Mouse (Mus musculus) MEL (cell line): Measurements from ENCODE around the gene Dtx4. TPM values are rescaled to one million over a fixed set of nuclear protein-coding genes. Genes with fewer than 3 reads are reported as not detected.

Source experiments
- DNase-seq: peaks from one replicate; pipeline ENCODE4 v3.0.0; 2011; ENCODE audit warnings: low read depth, low spot score
- H3K27ac ChIP-seq: 2 replicates; pipeline ENCODE4 v1.5.1; 2012; ENCODE audit warnings: low read depth, mild to moderate bottlenecking, control low read depth, low read length, moderate library complexity; ENCODE audit not compliant: control insufficient read depth
- H3K27me3 ChIP-seq, 2 experiments: fragments of 150-350 bp in 1 of 2; sonication (generic) in 1 of 2; 2 replicates each; pipeline ENCODE4 v1.6.1; 2012; ENCODE audit warnings: low read length in 2 of 2, mild to moderate bottlenecking in 2 of 2, improper control_type of control experiment in 1 of 2, moderate library complexity in 1 of 2; ENCODE audit not compliant: insufficient read depth in 2 of 2, control insufficient read depth in 1 of 2
- H3K36me3 ChIP-seq, 2 experiments: 2 replicates each; pipeline ENCODE4 v1.6.1; 2012 to 2014; ENCODE audit warnings: low read length in 2 of 2, improper control_type of control experiment in 1 of 2, inconsistent platforms in 1 of 2, mild to moderate bottlenecking in 1 of 2; ENCODE audit not compliant: insufficient read depth in 2 of 2, control insufficient read depth in 1 of 2
- H3K4me1 ChIP-seq, 2 experiments: fragments of 150-350 bp in 1 of 2; sonication (generic) in 1 of 2; 2 replicates each; pipeline ENCODE4 v1.6.1; 2012; ENCODE audit warnings: low read length in 2 of 2, improper control_type of control experiment in 1 of 2, mild to moderate bottlenecking in 1 of 2; ENCODE audit not compliant: insufficient read depth in 2 of 2, control insufficient read depth in 1 of 2
- H3K4me3 ChIP-seq, 2 experiments: fragments of 150-350 bp in 1 of 2; sonication (generic) in 1 of 2; 2 replicates each; pipeline ENCODE4 v1.5.1; 2012; ENCODE audit warnings: low read depth in 2 of 2, low read length in 2 of 2, mild to moderate bottlenecking in 2 of 2, moderate library complexity in 2 of 2, control low read depth in 1 of 2, improper control_type of control experiment in 1 of 2; ENCODE audit not compliant: control insufficient read depth in 1 of 2, insufficient read depth in 1 of 2
- H3K79me2 ChIP-seq: 2 replicates; pipeline ENCODE4 v1.6.1; 2012; ENCODE audit warnings: mild to moderate bottlenecking, low read length, moderate library complexity; ENCODE audit not compliant: control insufficient read depth, poor library complexity, insufficient read depth
- H3K9ac ChIP-seq: 2 replicates; pipeline ENCODE4 v1.6.1; 2012; ENCODE audit warnings: low read depth, mild to moderate bottlenecking, control low read depth, low read length, moderate library complexity; ENCODE audit not compliant: control insufficient read depth, poor library complexity, severe bottlenecking
- H3K9me3 ChIP-seq: fragments of 150-350 bp; sonication (generic); replicated peaks from 2 replicates; pipeline ENCODE4 v1.6.1; 2012; ENCODE audit warnings: mild to moderate bottlenecking, low read length, improper control_type of control experiment, moderate library complexity; ENCODE audit not compliant: insufficient read depth
- CTCF ChIP-seq, 3 experiments: IDR thresholded peaks in 2 of 3; conservative IDR thresholded peaks in 1 of 3; 2 replicates each; pipeline ENCODE4 v1.5.1; 2011 to 2012; ENCODE audit warnings: low read length in 3 of 3, low read depth in 2 of 3, mild to moderate bottlenecking in 2 of 3, improper control_type of control experiment in 1 of 3, inconsistent platforms in 1 of 3, mixed read lengths in 1 of 3, moderate library complexity in 1 of 3; ENCODE audit not compliant: control insufficient read depth in 1 of 3, insufficient read depth in 1 of 3, poor library complexity in 1 of 3, severe bottlenecking in 1 of 3
- GABPA ChIP-seq: IDR thresholded peaks from 2 replicates; pipeline ENCODE4 v1.6.1; 2012; ENCODE audit warnings: low read depth, mild to moderate bottlenecking, inconsistent platforms, low read length, improper control_type of control experiment, moderate library complexity
- GATA1 ChIP-seq: IDR thresholded peaks from 2 replicates; pipeline ENCODE4 v1.6.1; 2011; ENCODE audit warnings: low read depth, low read length, improper control_type of control experiment
- HCFC1 ChIP-seq: IDR thresholded peaks from 2 replicates; pipeline ENCODE4 v1.6.1; 2012; ENCODE audit warnings: low read depth, mild to moderate bottlenecking, inconsistent platforms, low read length, improper control_type of control experiment, moderate library complexity
- MAX ChIP-seq: IDR thresholded peaks from 2 replicates; pipeline ENCODE4 v1.6.1; 2011; ENCODE audit warnings: low read length, improper control_type of control experiment
- NRF1 ChIP-seq: IDR thresholded peaks from 2 replicates; pipeline ENCODE4 v1.6.1; 2014; ENCODE audit warnings: low read depth, mild to moderate bottlenecking, inconsistent platforms, low read length, improper control_type of control experiment, moderate library complexity; ENCODE audit not compliant: poor library complexity, insufficient read depth, severe bottlenecking
- POLR2AphosphoS2 ChIP-seq: IDR thresholded peaks from 2 replicates; pipeline ENCODE4 v1.6.1; 2011; ENCODE audit warnings: low read length, improper control_type of control experiment
- POLR2AphosphoS5 ChIP-seq: IDR thresholded peaks from 2 replicates; pipeline ENCODE4 v1.6.1; 2012; ENCODE audit warnings: low read depth, borderline replicate concordance, mild to moderate bottlenecking, inconsistent platforms, low read length, moderate library complexity, mixed read lengths
- RAD21 ChIP-seq: IDR thresholded peaks from 2 replicates; pipeline ENCODE4 v1.6.1; 2011; ENCODE audit warnings: mild to moderate bottlenecking, low read depth, low read length, improper control_type of control experiment
- SIN3A ChIP-seq: IDR thresholded peaks from 2 replicates; pipeline ENCODE4 v1.6.1; 2012; ENCODE audit warnings: low read length, improper control_type of control experiment, inconsistent platforms
- SMC3 ChIP-seq: IDR thresholded peaks from 2 replicates; pipeline ENCODE4 v1.6.1; 2011; ENCODE audit warnings: low read depth, low read length, improper control_type of control experiment
- TBP ChIP-seq: IDR thresholded peaks from 2 replicates; pipeline ENCODE4 v1.8.0; 2011; ENCODE audit warnings: low read depth, low read length, improper control_type of control experiment
- ZC3H11A ChIP-seq: IDR thresholded peaks from 2 replicates; pipeline ENCODE4 v1.6.1; 2012; ENCODE audit warnings: low read depth, mild to moderate bottlenecking, inconsistent platforms, low read length, improper control_type of control experiment
- ZKSCAN1 ChIP-seq: IDR thresholded peaks from 2 replicates; pipeline ENCODE4 v1.6.1; 2012; ENCODE audit warnings: low read depth, mild to moderate bottlenecking, inconsistent platforms, low read length, improper control_type of control experiment, moderate library complexity
- ZMIZ1 ChIP-seq: IDR thresholded peaks from 2 replicates; pipeline ENCODE4 v1.6.1; 2012; ENCODE audit warnings: low read depth, mild to moderate bottlenecking, inconsistent platforms, low read length, improper control_type of control experiment, moderate library complexity
- polyA plus RNA-seq, 2 experiments: library from polyadenylated mRNA; stranded (reverse) in 1 of 2; unstranded in 1 of 2; fragments of >175 nt in 1 of 2; fragments of >200 nt in 1 of 2; gene quantifications; 2 replicates each; pipeline versions ENCODE4 v1.2.1 to v1.2.4; 2012; ENCODE audit warnings: low replicate concordance in 2 of 2, low read depth in 1 of 2; ENCODE audit not compliant: insufficient read length in 2 of 2, insufficient read depth in 1 of 2, missing spikeins in 1 of 2
- total RNA-seq: library from RNA; depleted of rRNA; stranded (reverse); fragments of 300-350 nt; gene quantifications from 2 replicates; pipeline ENCODE4 v1.2.3, GENCODE M21; 2012

Dtx4 gene
- total and polyA plus RNA-seq, 3 experiments: 2.2 to 8.8 TPM; not detected in 1

DNA sequence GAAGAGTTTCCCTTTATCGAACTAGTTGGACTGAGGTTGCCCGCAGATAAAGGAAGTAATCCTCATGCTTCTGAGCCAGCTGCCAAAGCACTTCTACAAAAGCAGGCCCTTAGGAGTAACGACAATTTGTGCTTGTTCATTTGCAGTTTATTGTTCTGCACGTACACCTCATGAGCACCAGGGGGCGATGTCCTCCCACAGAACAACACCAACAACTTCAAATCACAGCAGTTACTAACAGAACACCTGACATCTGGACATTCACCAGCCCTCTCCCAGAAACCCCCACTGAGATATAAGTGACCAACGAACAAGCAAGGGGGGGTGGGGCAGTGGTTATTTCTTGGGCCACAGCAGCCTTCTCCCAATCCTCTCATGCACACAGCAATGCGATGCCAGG, 35.0 kb downstream of the Dtx4 start:
- Histone ChIP-seq H3K4me1 (peaks cover 3 to 4% of the 10 kb centered on the region in 2 experiments; a peak in 2 of 4 replicates), H3K27ac (no peak overlapping the region), H3K36me3 (peaks cover 0 to 9% of the 10 kb centered on the region in 2 experiments; a peak in 2 of 4 replicates), H3K27me3 (no peaks in the 10 kb centered on the region), H3K4me3 (no peak overlapping the region), H3K9me3 (no peaks in the 10 kb centered on the region), H3K79me2 (no peaks in the 10 kb centered on the region), H3K9ac (no peak overlapping the region)
- TF ChIP-seq POLR2AphosphoS2 (no peak), RAD21 (peak; percentile 78), TBP (0 out of 2 replicates have a peak, but pooled peaks have one; percentile 15), CTCF (IDR thresholded peaks at IDR 0.05 in 2 of 3, conservative IDR thresholded peaks at IDR 0.05 in 1 of 3; ENCODE audit: control insufficient read depth in 1 of 3, insufficient read depth in 1 of 3, low read depth in 2 of 3, low read length in 3 of 3, poor library complexity in 1 of 3, severe bottlenecking in 1 of 3) (peak; percentile 76 to 86 (median 84)), GATA1 (peak; percentile 44; the same call in 1 of the 2 replicates), ZKSCAN1 (no peak), POLR2AphosphoS5 (no peak), ZC3H11A (peak; percentile 25; the same call in 1 of the 2 replicates), ZMIZ1 (no peak), SMC3 (peak; percentile 70), SIN3A (peak; percentile 46; the same call in 1 of the 2 replicates), GABPA (no peak)
- peak; percentile 81 for DNase-seq

DNA sequence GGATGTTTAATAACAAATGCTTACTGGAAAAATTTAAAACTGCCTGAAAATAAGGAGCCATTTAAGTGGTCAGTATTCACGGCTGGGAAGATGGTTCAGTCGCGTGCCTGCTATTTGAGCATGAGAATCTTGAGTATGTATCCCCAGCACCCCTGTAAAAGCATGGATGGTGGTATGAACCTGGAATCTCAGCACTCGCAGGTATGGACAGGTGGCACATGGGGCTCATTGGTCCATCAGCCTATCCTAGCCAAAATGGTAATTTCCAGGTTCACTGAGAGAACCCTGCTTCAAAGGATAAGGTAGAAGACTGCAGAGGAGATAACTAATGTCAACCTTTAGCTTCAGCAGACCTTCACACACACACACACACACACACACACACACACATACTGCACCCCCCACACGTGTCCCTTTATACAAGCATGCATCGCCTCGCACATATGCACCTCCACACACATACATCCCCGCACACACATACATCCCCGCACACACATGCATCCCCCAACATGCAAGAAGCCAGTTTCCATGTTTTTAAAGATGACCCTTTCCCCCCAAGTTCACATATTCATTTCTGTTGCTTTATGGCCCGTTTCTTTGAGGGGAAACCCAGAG, 35.6 kb downstream of the Dtx4 start:
- H3K27me3 ChIP-seq: no peaks in the 10 kb centered on the region
- peaks cover 3 to 4% of the 10 kb centered on the region in 2 experiments; a peak in 2 of 4 replicates for H3K4me1 ChIP-seq
- no peak overlapping the region for H3K9ac ChIP-seq
- TF ChIP-seq TBP (no peak), GATA1 (no peak), HCFC1 (no peak), MAX (no peak), NRF1 (no peak)
- H3K79me2 ChIP-seq: no peaks in the 10 kb centered on the region
- no peak overlapping the region for H3K4me3 ChIP-seq
- no peak overlapping the region for H3K27ac ChIP-seq
- no peaks in the 10 kb centered on the region for H3K9me3 ChIP-seq
- H3K36me3 ChIP-seq: peaks cover 0 to 9% of the 10 kb centered on the region in 2 experiments; a peak in 2 of 4 replicates
- no peak for DNase-seq
